Mouse (Mus musculus): ENCODE measurements at regions not wholly inside any gene's neighbourhood (a gene's known extent, or its start where the extent isn't known, plus 50 kb on each side); places are given as distances from the start of the nearest gene placed in this dataset.

GRCm38 (mm10) chr1:92341846-92342540, 131.7 kb downstream of the Ndufa10 start:
- DNase-seq (ENCODE audit: low spot score in 2 of 2): no peak

GRCm38 (mm10) chr1:92340644-92341043, 133.0 kb downstream of the Ndufa10 start:
- DNase-seq (ENCODE audit: low spot score in 2 of 2): no peak

GRCm38 (mm10) chr1:92338589-92338988, 135.1 kb downstream of the Ndufa10 start:
- DNase-seq (ENCODE audit: low spot score in 2 of 2): no peak

- DNase-seq (ENCODE audit: low spot score in 2 of 2): no peak
These were observed 136.2 kb downstream of the Ndufa10 start for GRCm38 (mm10) chr1:92337450-92337849.

GRCm38 (mm10) chr1:92332248-92332584, 136.7 kb upstream of the Hdac4 start:
- no peak for DNase-seq (ENCODE audit: low spot score in 2 of 2)

GRCm38 (mm10) chr1:92331559-92332247, 136.2 kb upstream of the Hdac4 start:
- DNase-seq (ENCODE audit: low spot score in 2 of 2): no peak

GRCm38 (mm10) chr1:92330181-92330580, 134.7 kb upstream of the Hdac4 start:
- DNase-seq (ENCODE audit: low spot score in 2 of 2): no peak

GRCm38 (mm10) chr1:92329491-92329890, 134.0 kb upstream of the Hdac4 start:
- DNase-seq (ENCODE audit: low spot score in 2 of 2): no peak

- DNase-seq (ENCODE audit: low spot score in 2 of 2): no peak
These were observed 131.6 kb upstream of the Hdac4 start for GRCm38 (mm10) chr1:92327141-92327540.

GRCm38 (mm10) chr1:92325281-92325680, 129.8 kb upstream of the Hdac4 start:
- DNase-seq (ENCODE audit: low spot score in 2 of 2): no peak

GRCm38 (mm10) chr1:92324091-92324950, 128.8 kb upstream of the Hdac4 start:
- no peak for DNase-seq (ENCODE audit: low spot score in 2 of 2)

GRCm38 (mm10) chr1:92317131-92317530, 121.6 kb upstream of the Hdac4 start:
- DNase-seq (ENCODE audit: low spot score in 2 of 2): no peak

- no peak for DNase-seq (ENCODE audit: low spot score in 2 of 2)
These were observed 120.8 kb upstream of the Hdac4 start for GRCm38 (mm10) chr1:92316191-92316723.

GRCm38 (mm10) chr1:92313001-92313597, 117.6 kb upstream of the Hdac4 start:
- no peak for DNase-seq (ENCODE audit: low spot score in 2 of 2)

- DNase-seq (ENCODE audit: low spot score in 2 of 2): no peak
These were observed 114.4 kb upstream of the Hdac4 start for GRCm38 (mm10) chr1:92309883-92310282.

- DNase-seq (ENCODE audit: low spot score in 2 of 2): no peak
These were observed 113.9 kb upstream of the Hdac4 start for GRCm38 (mm10) chr1:92309381-92309780.

- DNase-seq (ENCODE audit: low spot score in 2 of 2): no peak
These were observed 113.0 kb upstream of the Hdac4 start for GRCm38 (mm10) chr1:92308537-92308936.

- DNase-seq (ENCODE audit: low spot score in 2 of 2): no peak
These were observed 110.5 kb upstream of the Hdac4 start for GRCm38 (mm10) chr1:92306042-92306441.

GRCm38 (mm10) chr1:92299041-92299440, 103.5 kb upstream of the Hdac4 start:
- DNase-seq (ENCODE audit: low spot score in 2 of 2): no peak

GRCm38 (mm10) chr1:92292681-92293380, 97.3 kb upstream of the Hdac4 start:
- DNase-seq (ENCODE audit: low spot score in 2 of 2): no peak

- DNase-seq (ENCODE audit: low spot score in 2 of 2): no peak
These were observed 91.5 kb upstream of the Hdac4 start for GRCm38 (mm10) chr1:92286966-92287342.

All from gastrocnemius, adult 8-10 months (tissue).